Mouse (Mus musculus) lung, adult 18-20 months (tissue): ENCODE results near the gene Zbtb45.

Source experiments
- DNase-seq, 2 experiments: peaks; one replicate each; pipeline ENCODE4 v3.0.0; 2022; ENCODE audit warnings: mixed read lengths in 2 of 2

Gene Zbtb45

GRCm38 (mm10) chr7:13010005-13010908 is at the start of gene Zbtb45:
TSS of gene Zbtb45 (minus strand) at chr7:13010034.
- no peak for DNase-seq

GRCm38 (mm10) chr7:13059536-13059935 is 49.7 kb upstream of the Zbtb45 start:
- no peak for DNase-seq

- no peak for DNase-seq
These were observed 47.3 kb upstream of the Zbtb45 start for GRCm38 (mm10) chr7:13056913-13057700.

GRCm38 (mm10) chr7:13054287-13055010 is 44.6 kb upstream of the Zbtb45 start, which contains the start of gene Mzf1:
TSS of gene Mzf1 (minus strand) at chr7:13054764.
- DNase-seq: peak; percentile 94 to 96

- no peak for DNase-seq
These were observed 44.1 kb upstream of the Zbtb45 start for GRCm38 (mm10) chr7:13053961-13054286.

GRCm38 (mm10) chr7:13053501-13053900 is 43.7 kb upstream of the Zbtb45 start:
- no peak for DNase-seq

GRCm38 (mm10) chr7:13053001-13053400 is 43.2 kb upstream of the Zbtb45 start:
- no peak for DNase-seq

GRCm38 (mm10) chr7:13046084-13046483 is 36.2 kb upstream of the Zbtb45 start:
- peak; percentile 59 to 77 for DNase-seq

- no peak for DNase-seq
These were observed 34.4 kb upstream of the Zbtb45 start for GRCm38 (mm10) chr7:13044254-13044625.

- DNase-seq: no peak
These were observed 33.8 kb upstream of the Zbtb45 start for GRCm38 (mm10) chr7:13043445-13044253.

GRCm38 (mm10) chr7:13043120-13043444 is 33.2 kb upstream of the Zbtb45 start:
- no peak for DNase-seq

GRCm38 (mm10) chr7:13042511-13042910 is 32.7 kb upstream of the Zbtb45 start:
- no peak for DNase-seq

- no peak for DNase-seq
These were observed 31.4 kb upstream of the Zbtb45 start for GRCm38 (mm10) chr7:13041256-13041655.

GRCm38 (mm10) chr7:13039181-13039580 is 29.3 kb upstream of the Zbtb45 start:
- no peak for DNase-seq

GRCm38 (mm10) chr7:13038621-13039169 is 28.9 kb upstream of the Zbtb45 start:
- DNase-seq: peak; percentile 21 to 47

GRCm38 (mm10) chr7:13037901-13038555 is 28.2 kb upstream of the Zbtb45 start, which contains the start of gene Ube2m:
TSS of gene Ube2m (minus strand) at chr7:13038275.
- peak; percentile 96 to 97 for DNase-seq

- no peak for DNase-seq
These were observed 27.5 kb upstream of the Zbtb45 start for GRCm38 (mm10) chr7:13037366-13037765.

- DNase-seq: no peak
These were observed 27.0 kb upstream of the Zbtb45 start for GRCm38 (mm10) chr7:13036806-13037205.

GRCm38 (mm10) chr7:13035211-13035855 is 25.5 kb upstream of the Zbtb45 start:
- DNase-seq: no peak

GRCm38 (mm10) chr7:13034148-13034977 is 24.5 kb upstream of the Zbtb45 start, which contains the start of gene Chmp2a:
TSS of gene Chmp2a (minus strand) at chr7:13034807.
- DNase-seq: peak; percentile 97 to 98
